Mouse (Mus musculus): Measurements from ENCODE around the gene Tcf7l1. TPM values are rescaled to one million over a fixed set of nuclear protein-coding genes. Genes with fewer than 3 reads are reported as not detected.

Gene Tcf7l1
- polyA plus RNA-seq, 1 experiment from 2014 or later: 16.1 TPM

GRCm38 (mm10) chr6:72783780-72784179 lies 5.3 kb downstream of the Tcf7l1 start:
- 88% methylated on average over 4 of the region's 4 CpGs for WGBS
- ATAC-seq (ENCODE audit: extremely low read depth, insufficient number of reproducible peaks, low FRiP score, low TSS enrichment): no peak
- Histone ChIP-seq H3K36me3 (peaks cover 54% of the 10 kb centered on the region), H3K4me3 (no peak overlapping the region), H3K4me1 (peaks cover 15% of the 10 kb centered on the region), H3K27me3 (replicated peaks) (0 out of 2 replicates have a peak, but pooled peaks cover 7% of the 10 kb centered on the region), H3K27ac (replicated peaks) (no peak overlapping the region), H3K9ac (no peak overlapping the region), H3K4me2 (no peak overlapping the region), H3K9me3 (no peaks in the 10 kb centered on the region)

- no peak overlapping the region for H3K4me3 ChIP-seq
- no peaks in the 10 kb centered on the region for H3K9me3 ChIP-seq
- no peak overlapping the region for H3K4me2 ChIP-seq
- H3K36me3 ChIP-seq: peaks cover 56% of the 10 kb centered on the region
- H3K27me3 ChIP-seq (replicated peaks): no peaks in the 10 kb centered on the region
- H3K4me1 ChIP-seq: peaks cover 19% of the 10 kb centered on the region
- H3K27ac ChIP-seq (replicated peaks): no peak overlapping the region
- no peak overlapping the region for H3K9ac ChIP-seq
- 81% methylated on average over 15 of the region's 15 CpGs for WGBS
- ATAC-seq (ENCODE audit: extremely low read depth, insufficient number of reproducible peaks, low FRiP score, low TSS enrichment): no peak
These were observed 10.0 kb downstream of the Tcf7l1 start for GRCm38 (mm10) chr6:72778779-72779776.

GRCm38 (mm10) chr6:72777212-72777611 lies 11.8 kb downstream of the Tcf7l1 start:
- Histone ChIP-seq H3K27me3 (replicated peaks) (no peaks in the 10 kb centered on the region), H3K9ac (no peak overlapping the region), H3K36me3 (peaks cover 52% of the 10 kb centered on the region), H3K4me3 (no peak overlapping the region), H3K4me1 (peaks cover 20% of the 10 kb centered on the region), H3K27ac (replicated peaks) (no peak overlapping the region), H3K9me3 (no peaks in the 10 kb centered on the region), H3K4me2 (no peak overlapping the region)
- WGBS: 83% methylated on average over 4 of the region's 4 CpGs
- ATAC-seq (ENCODE audit: extremely low read depth, insufficient number of reproducible peaks, low FRiP score, low TSS enrichment): no peak

GRCm38 (mm10) chr6:72774275-72774674 lies 14.8 kb downstream of the Tcf7l1 start:
- no peak for ATAC-seq (ENCODE audit: extremely low read depth, insufficient number of reproducible peaks, low FRiP score, low TSS enrichment)
- H3K36me3 ChIP-seq: peaks cover 36% of the 10 kb centered on the region
- 48% methylated on average over 3 of the region's 3 CpGs for WGBS

GRCm38 (mm10) chr6:72769915-72770776 lies 18.9 kb downstream of the Tcf7l1 start:
- Histone ChIP-seq H3K4me3 (no peak overlapping the region), H3K36me3 (peaks cover 17% of the 10 kb centered on the region), H3K27me3 (replicated peaks) (no peaks in the 10 kb centered on the region), H3K9ac (no peak overlapping the region), H3K9me3 (no peaks in the 10 kb centered on the region), H3K27ac (replicated peaks) (no peak overlapping the region), H3K4me2 (no peak overlapping the region), H3K4me1 (peaks cover 60% of the 10 kb centered on the region)
- no peak for ATAC-seq (ENCODE audit: extremely low read depth, insufficient number of reproducible peaks, low FRiP score, low TSS enrichment)
- 80% methylated on average over 14 of the region's 14 CpGs for WGBS

More at GRCm38 (mm10) chr6:72774275-72774674, 14.8 kb downstream of the Tcf7l1 start:
- Histone ChIP-seq H3K4me3 (no peak overlapping the region), H3K9ac (no peak overlapping the region), H3K9me3 (no peaks in the 10 kb centered on the region), H3K4me2 (no peak overlapping the region), H3K4me1 (peaks cover 33% of the 10 kb centered on the region), H3K27me3 (replicated peaks) (no peaks in the 10 kb centered on the region), H3K27ac (replicated peaks) (no peak overlapping the region)

- Histone ChIP-seq H3K27ac (replicated peaks) (peak overlapping the region; percentile 63), H3K27me3 (replicated peaks) (no peaks in the 10 kb centered on the region), H3K4me3 (no peak overlapping the region), H3K4me2 (no peak overlapping the region), H3K9me3 (no peaks in the 10 kb centered on the region), H3K36me3 (peaks cover 22% of the 10 kb centered on the region), H3K9ac (no peak overlapping the region), H3K4me1 (peaks cover 52% of the 10 kb centered on the region)
- 74% methylated on average over 13 of the region's 13 CpGs for WGBS
- no peak for ATAC-seq (ENCODE audit: extremely low read depth, insufficient number of reproducible peaks, low FRiP score, low TSS enrichment)
These were observed 19.7 kb downstream of the Tcf7l1 start for GRCm38 (mm10) chr6:72769343-72769742.

GRCm38 (mm10) chr6:72768804-72769203 lies 20.2 kb downstream of the Tcf7l1 start:
- WGBS: 65% methylated on average over 9 of the region's 9 CpGs
- no peak overlapping the region for H3K4me2 ChIP-seq
- no peak for ATAC-seq (ENCODE audit: extremely low read depth, insufficient number of reproducible peaks, low FRiP score, low TSS enrichment)
- no peak overlapping the region for H3K9ac ChIP-seq
- peaks cover 48% of the 10 kb centered on the region for H3K4me1 ChIP-seq
- no peak overlapping the region for H3K4me3 ChIP-seq
- H3K27ac ChIP-seq (replicated peaks): peak overlapping the region; percentile 63
- no peaks in the 10 kb centered on the region for H3K9me3 ChIP-seq
- H3K36me3 ChIP-seq: peaks cover 22% of the 10 kb centered on the region
- H3K27me3 ChIP-seq (replicated peaks): no peaks in the 10 kb centered on the region

GRCm38 (mm10) chr6:72768097-72768496 lies 21.0 kb downstream of the Tcf7l1 start:
- 91% methylated on average over 9 of the region's 9 CpGs for WGBS

GRCm38 (mm10) chr6:72763616-72764015 lies 25.4 kb downstream of the Tcf7l1 start:
- H3K9ac ChIP-seq: no peak overlapping the region
- no peak for ATAC-seq (ENCODE audit: extremely low read depth, insufficient number of reproducible peaks, low FRiP score, low TSS enrichment)
- WGBS: 71% methylated on average over 11 of the region's 11 CpGs
- no peak overlapping the region for H3K27ac ChIP-seq (replicated peaks)
- H3K36me3 ChIP-seq: peaks cover 7% of the 10 kb centered on the region; the same call in 1 of the 2 replicates
- H3K4me1 ChIP-seq: peaks cover 57% of the 10 kb centered on the region
- no peak overlapping the region for H3K4me3 ChIP-seq
- no peak overlapping the region for H3K4me2 ChIP-seq
- no peaks in the 10 kb centered on the region for H3K9me3 ChIP-seq
- H3K27me3 ChIP-seq (replicated peaks): no peaks in the 10 kb centered on the region

More at GRCm38 (mm10) chr6:72768097-72768496, 21.0 kb downstream of the Tcf7l1 start:
- H3K4me1 ChIP-seq: peaks cover 48% of the 10 kb centered on the region
- no peak overlapping the region; the same call in 1 of the 2 replicates for H3K27ac ChIP-seq (replicated peaks)
- ATAC-seq (ENCODE audit: extremely low read depth, insufficient number of reproducible peaks, low FRiP score, low TSS enrichment): no peak
- H3K9ac ChIP-seq: no peak overlapping the region
- no peak overlapping the region for H3K4me2 ChIP-seq
- no peaks in the 10 kb centered on the region for H3K9me3 ChIP-seq
- H3K36me3 ChIP-seq: peaks cover 22% of the 10 kb centered on the region
- no peaks in the 10 kb centered on the region for H3K27me3 ChIP-seq (replicated peaks)
- H3K4me3 ChIP-seq: no peak overlapping the region

- Histone ChIP-seq H3K27ac (replicated peaks) (no peak overlapping the region), H3K4me2 (no peak overlapping the region)
- no peak for ATAC-seq (ENCODE audit: extremely low read depth, insufficient number of reproducible peaks, low FRiP score, low TSS enrichment)
These were observed 27.4 kb downstream of the Tcf7l1 start for GRCm38 (mm10) chr6:72761645-72762044.

More at GRCm38 (mm10) chr6:72761645-72762044, 27.4 kb downstream of the Tcf7l1 start:
- Histone ChIP-seq H3K4me1 (peaks cover 47% of the 10 kb centered on the region), H3K27me3 (replicated peaks) (no peaks in the 10 kb centered on the region), H3K4me3 (no peak overlapping the region), H3K9ac (no peak overlapping the region), H3K36me3 (peaks cover 7% of the 10 kb centered on the region; the same call in 1 of the 2 replicates), H3K9me3 (no peaks in the 10 kb centered on the region)
- 25% methylated on average over 7 of the region's 7 CpGs for WGBS

Measured in heart, embryonic 13.5 days (tissue).